19 mouse cellular contexts compared by ENCODE assay signal in genomic region chr12:94670035-94670434, GRCm38 (mm10).
A peak's percentile ranks its signal among the peaks of the same experiment; 100 is the strongest.
DNase-seq lines count a peak whose midpoint lies in the region; ATAC-seq and TF ChIP-seq lines count a peak whose summit lies in the region.
"Had no signal": no experiment of that assay in that cellular context is flagged by ENCODE, and none has a peak within 500 bp of the region (broad histone marks: within the 10 kb centered on the region; RNA-seq: fewer than 3 reads in every experiment).

No protein-coding gene starts in this region.

- no peak overlapping the region for H3K4me2 ChIP-seq in lung, postnatal 0 days (replicated peaks; ENCODE audit: low read depth, low read length)
- H3K4me2 ChIP-seq: liver, embryonic 12.5 days had no signal

- H3K9me3 ChIP-seq in lung, postnatal 0 days (ENCODE audit: low read length): no peaks in the 10 kb centered on the region
- H3K9me3 ChIP-seq: forebrain, embryonic 10.5 days; hindbrain, embryonic 10.5 days; liver, embryonic 12.5 days had no signal

- DNase-seq in heart, adult 9 months (ENCODE audit: low spot score in 2 of 2): peak; percentile 4 to 39
- DNase-seq in heart, postnatal 25 days (ENCODE audit: low spot score): no peak
- DNase-seq in lung, postnatal 0 days (ENCODE audit: low spot score): peak; percentile 13
- no peak for DNase-seq in lung, postnatal 4 days
- peak; percentile 46 for DNase-seq in adrenal gland, postnatal 14 days
- peak; percentile 8 for DNase-seq in lung, postnatal 36 days
- no peak for DNase-seq in spleen, postnatal 36 days (ENCODE audit: low spot score in 2 of 2)
- no peak for DNase-seq in cerebellum, postnatal 4 days (ENCODE audit: low spot score in 2 of 2)
- DNase-seq: cerebellum, adult 11-12 months; embryo, embryonic 11 days; kidney, postnatal 4 days; spleen, adult 18-20 months; thymus, adult 2 months had no signal

- H3K4me3 ChIP-seq in lung, postnatal 0 days (ENCODE audit: low read depth, low read length): no peak overlapping the region
- H3K4me3 ChIP-seq: forebrain, embryonic 10.5 days; hindbrain, embryonic 10.5 days; liver, embryonic 12.5 days had no signal

- no peak for TF ChIP-seq EP300 in lung, postnatal 0 days (IDR thresholded peaks at IDR 0.05)

- WGBS in lung, postnatal 0 days: 73% methylated on average over 1 of the region's 1 CpGs

- no peak; the same call in 1 of the 2 replicates for ATAC-seq in lung, postnatal 0 days
- ATAC-seq: activated CD4-positive, CD25-positive, alpha-beta regulatory T cell, adult 4 months; intestine, postnatal 0 days; liver, embryonic 12.5 days had no signal

- H3K27me3 ChIP-seq in lung, postnatal 0 days (replicated peaks; ENCODE audit: insufficient read depth, low read length): no peaks in the 10 kb centered on the region
- H3K27me3 ChIP-seq: liver, embryonic 12.5 days had no signal

- no peak overlapping the region for H3K27ac ChIP-seq in lung, postnatal 0 days (ENCODE audit: low read length)
- H3K27ac ChIP-seq: forebrain, embryonic 10.5 days; hindbrain, embryonic 10.5 days; liver, embryonic 12.5 days had no signal

- no peaks in the 10 kb centered on the region for H3K36me3 ChIP-seq in lung, postnatal 0 days (ENCODE audit: insufficient read depth, low read length)
- H3K36me3 ChIP-seq: forebrain, embryonic 10.5 days; G1E; hindbrain, embryonic 10.5 days; liver, embryonic 12.5 days had no signal

- H3K9ac ChIP-seq in lung, postnatal 0 days (replicated peaks; ENCODE audit: low read depth): no peak overlapping the region
- H3K9ac ChIP-seq: liver, embryonic 12.5 days had no signal

- no peaks in the 10 kb centered on the region for H3K4me1 ChIP-seq in lung, postnatal 0 days (ENCODE audit: insufficient read depth, low read depth, low read length)
- H3K4me1 ChIP-seq: hindbrain, embryonic 10.5 days; liver, embryonic 12.5 days had no signal

- intact Hi-C loops in heart, postnatal 25 days (cut with DNase I): no loop called here

- TF ChIP-seq CTCF in lung, postnatal 0 days (IDR thresholded peaks at IDR 0.05): no peak

Comparison
In these comparisons a context has a peak if more than half of its experiments do, and no peak if none do; other contexts are left out.
1. DNase-seq: peak in heart, adult 9 months (2 of 2), lung, postnatal 0 days (single experiment), adrenal gland, postnatal 14 days (single experiment) and lung, postnatal 36 days (single experiment); none in heart, postnatal 25 days (single experiment), lung, postnatal 4 days (0 of 2), spleen, postnatal 36 days (0 of 2) and cerebellum, postnatal 4 days (0 of 2).